Mouse (Mus musculus): ENCODE measurements around the gene Egln1. TPM values are rescaled to one million over a fixed set of nuclear protein-coding genes. Genes with fewer than 3 reads are reported as not detected.

Egln1 gene
- polyA plus RNA-seq, 1 experiment from 2014 or later, result 10.0 TPM

GRCm38 (mm10) chr8:124923971-124924652, 25.0 kb downstream of the Egln1 start:
- DNase-seq (ENCODE audit: low spot score), result no peak
- no peaks in the 10 kb centered on the region for H3K27me3 ChIP-seq (replicated peaks; ENCODE audit: control insufficient read depth, insufficient read depth, low read length)
- 89% methylated on average over 15 of the region's 15 CpGs for WGBS
- H3K9me3 ChIP-seq (ENCODE audit: control insufficient read depth, low read length), result no peaks in the 10 kb centered on the region
- H3K4me1 ChIP-seq (replicated peaks; ENCODE audit: control insufficient read depth, insufficient read depth, low read length), result peaks cover 37% of the 10 kb centered on the region
- no peak overlapping the region for H3K9ac ChIP-seq (ENCODE audit: low read depth, low read length)
- H3K27ac ChIP-seq (ENCODE audit: low read depth, low read length), result no peak overlapping the region
- H3K36me3 ChIP-seq (ENCODE audit: control insufficient read depth, insufficient read depth, low read length), result 0 out of 2 replicates have a peak, but pooled peaks cover 2% of the 10 kb centered on the region
- no peak overlapping the region for H3K4me2 ChIP-seq
- ATAC-seq (replicated peaks; ENCODE audit: low FRiP score), result no peak
- no peak overlapping the region for H3K4me3 ChIP-seq (ENCODE audit: low read depth, low read length)

- Histone ChIP-seq H3K9me3 (ENCODE audit: control insufficient read depth, low read length) (no peaks in the 10 kb centered on the region), H3K27me3 (replicated peaks; ENCODE audit: control insufficient read depth, insufficient read depth, low read length) (no peaks in the 10 kb centered on the region), H3K9ac (ENCODE audit: low read depth, low read length) (no peak overlapping the region), H3K4me3 (ENCODE audit: low read depth, low read length) (no peak overlapping the region), H3K4me2 (no peak overlapping the region), H3K27ac (ENCODE audit: low read depth, low read length) (no peak overlapping the region), H3K4me1 (replicated peaks; ENCODE audit: control insufficient read depth, insufficient read depth, low read length) (peaks cover 37% of the 10 kb centered on the region), H3K36me3 (ENCODE audit: control insufficient read depth, insufficient read depth, low read length) (0 out of 2 replicates have a peak, but pooled peaks cover 2% of the 10 kb centered on the region)
- DNase-seq (ENCODE audit: low spot score), result no peak
- WGBS, result 78% methylated on average over 11 of the region's 11 CpGs
- no peak for ATAC-seq (replicated peaks; ENCODE audit: low FRiP score)
These were observed 26.5 kb downstream of the Egln1 start for GRCm38 (mm10) chr8:124922490-124923089.

GRCm38 (mm10) chr8:124921369-124922279, 27.5 kb downstream of the Egln1 start:
- Histone ChIP-seq H3K27me3 (replicated peaks; ENCODE audit: control insufficient read depth, insufficient read depth, low read length) (no peaks in the 10 kb centered on the region), H3K9me3 (ENCODE audit: control insufficient read depth, low read length) (no peaks in the 10 kb centered on the region), H3K4me2 (no peak overlapping the region), H3K36me3 (ENCODE audit: control insufficient read depth, insufficient read depth, low read length) (0 out of 2 replicates have a peak, but pooled peaks cover 2% of the 10 kb centered on the region), H3K27ac (ENCODE audit: low read depth, low read length) (no peak overlapping the region), H3K4me1 (replicated peaks; ENCODE audit: control insufficient read depth, insufficient read depth, low read length) (peaks cover 34% of the 10 kb centered on the region), H3K4me3 (ENCODE audit: low read depth, low read length) (no peak overlapping the region), H3K9ac (ENCODE audit: low read depth, low read length) (no peak overlapping the region)
- DNase-seq (ENCODE audit: low spot score), result no peak
- no peak for ATAC-seq (replicated peaks; ENCODE audit: low FRiP score)
- WGBS, result 54% methylated on average over 18 of the region's 18 CpGs

- no peak for ATAC-seq (replicated peaks; ENCODE audit: low FRiP score)
- Histone ChIP-seq H3K4me2 (no peak overlapping the region), H3K27me3 (replicated peaks; ENCODE audit: control insufficient read depth, insufficient read depth, low read length) (no peaks in the 10 kb centered on the region), H3K4me3 (ENCODE audit: low read depth, low read length) (no peak overlapping the region), H3K27ac (ENCODE audit: low read depth, low read length) (no peak overlapping the region), H3K9ac (ENCODE audit: low read depth, low read length) (no peak overlapping the region), H3K36me3 (ENCODE audit: control insufficient read depth, insufficient read depth, low read length) (peaks cover 18% of the 10 kb centered on the region), H3K9me3 (ENCODE audit: control insufficient read depth, low read length) (no peaks in the 10 kb centered on the region), H3K4me1 (replicated peaks; ENCODE audit: control insufficient read depth, insufficient read depth, low read length) (peaks cover 17% of the 10 kb centered on the region)
- no peak for DNase-seq (ENCODE audit: low spot score)
- WGBS, result 79% methylated on average over 18 of the region's 18 CpGs
These were observed 31.2 kb downstream of the Egln1 start for GRCm38 (mm10) chr8:124917741-124918484.

GRCm38 (mm10) chr8:124914061-124914460, 35.1 kb downstream of the Egln1 start:
- no peak for ATAC-seq (replicated peaks; ENCODE audit: low FRiP score)
- Histone ChIP-seq H3K4me2 (no peak overlapping the region), H3K9me3 (ENCODE audit: control insufficient read depth, low read length) (no peaks in the 10 kb centered on the region), H3K4me3 (ENCODE audit: low read depth, low read length) (no peak overlapping the region), H3K36me3 (ENCODE audit: control insufficient read depth, insufficient read depth, low read length) (peaks cover 30% of the 10 kb centered on the region), H3K27me3 (replicated peaks; ENCODE audit: control insufficient read depth, insufficient read depth, low read length) (no peaks in the 10 kb centered on the region), H3K27ac (ENCODE audit: low read depth, low read length) (no peak overlapping the region), H3K9ac (ENCODE audit: low read depth, low read length) (no peak overlapping the region), H3K4me1 (replicated peaks; ENCODE audit: control insufficient read depth, insufficient read depth, low read length) (no peaks in the 10 kb centered on the region)
- DNase-seq (ENCODE audit: low spot score), result no peak
- WGBS, result 94% methylated on average over 5 of the region's 5 CpGs

DNA sequence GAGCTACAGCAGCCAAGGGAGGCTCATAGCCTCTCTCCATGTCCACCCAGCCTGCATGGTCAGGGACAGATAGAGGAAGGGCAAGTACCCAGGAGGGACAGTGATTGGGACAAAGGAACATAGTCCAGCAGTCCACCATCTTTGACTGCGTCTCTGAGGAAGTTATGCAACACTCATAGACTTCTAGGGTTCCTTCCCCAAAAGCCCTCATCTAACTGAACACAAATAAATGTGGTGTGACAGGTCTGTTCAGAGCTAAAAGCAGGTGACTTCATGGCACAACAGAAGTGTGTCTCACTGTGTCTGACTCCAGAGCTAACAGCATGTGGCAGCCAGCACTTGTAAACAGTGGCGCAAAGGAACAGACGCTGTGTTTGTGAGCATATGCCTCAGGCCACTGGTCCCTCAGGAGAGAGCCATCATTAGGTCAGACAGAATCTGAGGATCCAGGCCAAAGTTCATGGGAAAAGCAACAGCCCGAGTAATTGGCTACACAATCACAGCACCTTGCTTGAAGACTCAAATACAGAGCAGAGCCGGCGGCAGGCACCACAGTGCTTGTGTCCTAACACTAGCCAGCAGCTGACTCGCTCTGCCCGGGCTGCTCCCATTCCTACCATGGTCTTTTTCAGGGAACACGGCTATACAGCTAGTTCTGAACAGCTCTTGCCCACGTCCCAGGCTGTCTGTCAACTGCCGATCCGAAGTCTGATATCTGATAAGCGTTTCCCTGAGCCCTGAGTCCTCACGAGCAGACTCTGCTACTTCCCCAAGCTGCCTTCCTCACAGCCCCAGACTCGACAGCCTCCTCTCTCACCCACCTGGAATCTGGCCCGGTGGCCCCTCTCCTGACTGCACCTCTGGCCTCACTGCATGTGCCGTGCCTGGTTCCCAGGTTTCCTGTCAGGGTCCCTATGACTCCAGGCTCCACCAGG, 36.9 kb downstream of the Egln1 start:
- no peak overlapping the region for H3K4me3 ChIP-seq (ENCODE audit: low read depth, low read length)
- no peak overlapping the region for H3K9ac ChIP-seq (ENCODE audit: low read depth, low read length)
- DNase-seq (ENCODE audit: low spot score) (no peak), ATAC-seq (replicated peaks; ENCODE audit: low FRiP score) (no peak)
- H3K27ac ChIP-seq (ENCODE audit: low read depth, low read length), result no peak overlapping the region
- no peaks in the 10 kb centered on the region for H3K9me3 ChIP-seq (ENCODE audit: control insufficient read depth, low read length)
- no peak overlapping the region for H3K4me2 ChIP-seq
- no peaks in the 10 kb centered on the region for H3K4me1 ChIP-seq (replicated peaks; ENCODE audit: control insufficient read depth, insufficient read depth, low read length)
- peaks cover 41% of the 10 kb centered on the region for H3K36me3 ChIP-seq (ENCODE audit: control insufficient read depth, insufficient read depth, low read length)
- no peaks in the 10 kb centered on the region for H3K27me3 ChIP-seq (replicated peaks; ENCODE audit: control insufficient read depth, insufficient read depth, low read length)
- 65% methylated on average over 17 of the region's 17 CpGs for WGBS

DNA sequence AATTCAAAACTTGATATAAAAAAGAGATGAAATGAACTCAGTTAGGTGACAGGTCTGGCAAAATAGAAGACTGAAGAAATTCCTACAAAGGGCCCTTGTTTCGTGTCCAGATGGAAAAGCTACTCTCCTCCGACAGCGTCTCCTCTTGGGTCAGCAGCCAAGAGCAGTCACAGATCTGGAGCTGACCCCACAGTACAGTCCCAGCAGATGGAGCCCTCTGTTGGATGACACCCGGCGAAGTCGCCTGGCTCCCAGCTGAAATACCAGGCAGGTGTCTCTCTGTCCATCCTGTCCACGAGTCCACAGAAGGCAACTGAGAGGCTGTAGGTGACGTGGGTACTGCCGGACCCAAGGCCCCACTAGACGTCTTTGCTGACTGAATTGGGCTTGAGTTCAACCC, 38.8 kb downstream of the Egln1 start:
- Histone ChIP-seq H3K9me3 (ENCODE audit: control insufficient read depth, low read length) (no peaks in the 10 kb centered on the region), H3K4me3 (ENCODE audit: low read depth, low read length) (no peak overlapping the region), H3K9ac (ENCODE audit: low read depth, low read length) (no peak overlapping the region), H3K27ac (ENCODE audit: low read depth, low read length) (no peak overlapping the region), H3K4me1 (replicated peaks; ENCODE audit: control insufficient read depth, insufficient read depth, low read length) (no peaks in the 10 kb centered on the region), H3K36me3 (ENCODE audit: control insufficient read depth, insufficient read depth, low read length) (peaks cover 45% of the 10 kb centered on the region), H3K4me2 (no peak overlapping the region), H3K27me3 (replicated peaks; ENCODE audit: control insufficient read depth, insufficient read depth, low read length) (no peaks in the 10 kb centered on the region)
- DNase-seq (ENCODE audit: low spot score) (no peak), ATAC-seq (replicated peaks; ENCODE audit: low FRiP score) (no peak)
- 88% methylated on average over 10 of the region's 10 CpGs for WGBS
